In the genomic region with DNA sequence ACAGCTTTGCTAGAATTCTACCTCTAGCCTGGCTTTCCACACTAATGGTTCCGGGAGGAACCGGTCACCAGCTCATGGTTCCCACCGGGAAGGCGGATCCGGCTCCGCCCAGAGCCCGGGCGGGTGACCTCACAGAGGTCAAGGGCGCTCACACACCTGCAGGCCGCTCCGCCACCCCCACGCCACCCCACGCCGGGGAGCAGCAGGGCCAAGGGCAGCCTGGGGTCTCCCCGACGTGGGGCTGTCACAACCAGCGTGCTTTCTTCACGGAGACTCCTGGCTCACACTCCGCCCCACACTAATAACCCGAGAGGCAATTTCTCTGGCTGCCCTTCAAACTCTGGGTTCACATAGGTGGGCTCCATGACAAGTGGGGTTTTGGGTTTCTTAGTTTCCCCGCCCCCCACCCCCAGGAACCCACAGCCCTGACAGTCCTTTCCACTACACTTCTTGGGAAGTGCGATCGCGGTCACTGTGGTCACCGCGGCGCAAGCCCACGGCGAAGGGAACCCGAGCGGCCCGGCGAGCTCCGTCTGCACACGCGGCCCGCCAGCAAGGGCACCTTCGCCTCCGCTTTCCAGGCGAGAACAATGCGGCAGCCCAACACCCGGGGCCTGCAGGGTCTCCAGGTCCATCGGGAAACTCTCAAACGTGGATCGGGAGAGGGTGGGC, we compare ENCODE assay signal across 8 mouse cellular contexts. TPM values are rescaled to one million over a fixed set of nuclear protein-coding genes. Genes with fewer than 3 reads are reported as not detected.
A peak's percentile ranks its signal among the peaks of the same experiment; 100 is the strongest.
DNase-seq lines count a peak whose midpoint lies in the region; ATAC-seq and TF ChIP-seq lines count a peak whose summit lies in the region.

No protein-coding gene starts in this region.

- TF ChIP-seq EP300 in lung, postnatal 0 days (IDR thresholded peaks at IDR 0.05), result no peak

- 3% methylated on average over 45 of the region's 45 CpGs for WGBS in forebrain, postnatal 0 days
- under 1% methylated on average over 45 of the region's 45 CpGs for whole genome bisulfite sequencing in lung, postnatal 0 days

- no peaks in the 10 kb centered on the region for H3K36me3 ChIP-seq in forebrain, postnatal 0 days (ENCODE audit: insufficient read depth)
- no peaks in the 10 kb centered on the region for H3K36me3 ChIP-seq in lung, postnatal 0 days (ENCODE audit: insufficient read depth, low read length)

- DNase-seq in Muller cell, postnatal 12 days (ENCODE audit: inconsistent ontology term), result peak; percentile 58
- DNase-seq in cerebellum, adult 8-10 months, result peak; percentile 80
- peak; percentile 46 for DNase-seq in forebrain, postnatal 0 days
- peak; percentile 69 for DNase-seq in heart, postnatal 25 days (ENCODE audit: low spot score)
- peak; percentile 39 to 59 for DNase-seq in layer of hippocampus, adult 8-10 months (ENCODE audit: low spot score in 2 of 2)
- peak; percentile 74 for DNase-seq in lung, postnatal 0 days (ENCODE audit: low spot score)
- DNase-seq in ovary, postnatal 14 days (ENCODE audit: low spot score), result peak; percentile 58
- DNase-seq in thymus, postnatal 36 days, result peak; percentile 68 to 78

- no peak for TF ChIP-seq CTCF in forebrain, postnatal 0 days (IDR thresholded peaks at IDR 0.05; ENCODE audit: low read depth)
- no peak for TF ChIP-seq CTCF in lung, postnatal 0 days (IDR thresholded peaks at IDR 0.05)

- H3K9ac ChIP-seq in forebrain, postnatal 0 days, result peak overlapping the region; percentile 79
- H3K9ac ChIP-seq in lung, postnatal 0 days (replicated peaks; ENCODE audit: low read depth), result peak overlapping the region; percentile 69

- no peaks in the 10 kb centered on the region for H3K27me3 ChIP-seq in forebrain, postnatal 0 days (ENCODE audit: insufficient read depth, low read length)
- no peaks in the 10 kb centered on the region for H3K27me3 ChIP-seq in lung, postnatal 0 days (replicated peaks; ENCODE audit: insufficient read depth, low read length)

- H3K9me3 ChIP-seq in forebrain, postnatal 0 days (ENCODE audit: low read length), result no peaks in the 10 kb centered on the region
- H3K9me3 ChIP-seq in lung, postnatal 0 days (ENCODE audit: low read length), result no peaks in the 10 kb centered on the region

- H3K27ac ChIP-seq in forebrain, postnatal 0 days (ENCODE audit: low read depth, low read length), result peak overlapping the region; percentile 100
- H3K27ac ChIP-seq in lung, postnatal 0 days (ENCODE audit: low read length), result peak overlapping the region; percentile 100

- peak; percentile 28 for ATAC-seq in forebrain, postnatal 0 days
- peak; percentile 45 for ATAC-seq in lung, postnatal 0 days

- peak overlapping the region; percentile 85 for H3K4me3 ChIP-seq in forebrain, postnatal 0 days (ENCODE audit: low read depth, low read length)
- H3K4me3 ChIP-seq in lung, postnatal 0 days (ENCODE audit: low read depth, low read length), result peak overlapping the region; percentile 56

- peaks cover 7% of the 10 kb centered on the region; the same call in 1 of the 2 replicates for H3K4me1 ChIP-seq in forebrain, postnatal 0 days (ENCODE audit: insufficient read depth)
- H3K4me1 ChIP-seq in lung, postnatal 0 days (ENCODE audit: insufficient read depth, low read depth, low read length), result no peaks in the 10 kb centered on the region

- H3K4me2 ChIP-seq in forebrain, postnatal 0 days (ENCODE audit: low read depth), result peak overlapping the region; percentile 96
- H3K4me2 ChIP-seq in lung, postnatal 0 days (replicated peaks; ENCODE audit: low read depth, low read length), result peak overlapping the region; percentile 96

- intact Hi-C loops in heart, postnatal 25 days (cut with DNase I), result no loop called here

RNA-seq across cellular contexts. Expression of a gene that starts 6.8 kb away (rescaled TPM):
- total RNA-seq in forebrain, postnatal 0 days (2014; rRNA removed), result 21.7 and 24.7 TPM in 2 replicates
- 6.0 and 10.7 TPM in 2 replicates for polyA plus RNA-seq in forebrain, postnatal 0 days (2015; fragmentation: Nextera tagmentation; extraction: Ambion mirVana)
- 10 to 100 TPM; 27.3 to 29.7 TPM for total RNA-seq in heart, postnatal 25 days (2021)
- total RNA-seq in layer of hippocampus, adult 8-10 months (2022), result 10 to 100 TPM; 59.2 to 67.9 (median 66.9) TPM
- polyA plus RNA-seq in lung, postnatal 0 days (2015; fragmentation: Nextera tagmentation; extraction: Ambion mirVana), result 5.7 and 8.8 TPM in 2 replicates

Comparison
In these comparisons a context has a peak if more than half of its experiments do, and no peak if none do; other contexts are left out.
1. Peak in every context shown above with its lines: DNase-seq, ATAC-seq, H3K4me3 ChIP-seq and H3K27ac ChIP-seq.